In genomic region chr1:127206020-127206641, GRCm38 (mm10) we compare ENCODE assay signal across 8 mouse cellular contexts. TPM values are rescaled to one million over a fixed set of nuclear protein-coding genes. Genes with fewer than 3 reads are reported as not detected.
DNase-seq lines count a peak whose midpoint lies in the region; ATAC-seq and TF ChIP-seq lines count a peak whose summit lies in the region.

No protein-coding gene starts in this region.

- intact Hi-C loops in left cerebral cortex, postnatal 25 days (cut with DNase I), result loop anchor here (5.0 to 10.0 kb wide), 2 partner anchors 119 to 189 kb away; no protein-coding TSS in a partner anchor

- CTCF ChIA-PET in Patski (lab: Charles Lee), result interaction anchor here (1.0 to 1.7 kb wide), 4 partner anchors 8 to 247 kb away, joined by 3 to 4 read pairs (median 3); no protein-coding TSS in a partner anchor

- H3K27ac ChIP-seq in hindbrain, embryonic 15.5 days (replicated peaks), result peak overlapping the region; percentile 91

- no peak for DNase-seq in Patski (ENCODE audit: low read depth, low spot score)
- DNase-seq in cerebellum, postnatal 14 days, result peak; percentile 28 to 46
- DNase-seq in gastrocnemius, adult 18-20 months (ENCODE audit: low spot score), result peak; percentile 10
- peak; percentile 47 for DNase-seq in left cerebral cortex, postnatal 25 days (ENCODE audit: low spot score in 2 of 2)
- DNase-seq in right cerebral cortex, postnatal 10 days (ENCODE audit: low spot score in 2 of 2), result peak; percentile 61 to 70
- peak; percentile 36 to 47 for DNase-seq in urinary bladder, postnatal 36 days (ENCODE audit: low spot score in 2 of 2)

- in situ Hi-C loops in Patski (cut with MboI; ENCODE audit: low pct_unique_long_range_greater_than_20kb), result loop anchor here (5.0 to 25.0 kb wide), 3 partner anchors 86 to 556 kb away; partner anchors contain the start of gene Ccnt2

- no peaks in the 10 kb centered on the region for H3K36me3 ChIP-seq in hindbrain, embryonic 15.5 days
- H3K36me3 ChIP-seq in megakaryocyte, embryonic 14.5 days (replicated peaks; ENCODE audit: low read length), result peaks cover 2% of the 10 kb centered on the region

- H3K27me3 ChIP-seq in Patski, result no peaks in the 10 kb centered on the region
- no peaks in the 10 kb centered on the region for H3K27me3 ChIP-seq in hindbrain, embryonic 15.5 days
- H3K27me3 ChIP-seq in megakaryocyte, embryonic 14.5 days (replicated peaks), result no peaks in the 10 kb centered on the region

- peaks cover 41% of the 10 kb centered on the region for H3K4me1 ChIP-seq in hindbrain, embryonic 15.5 days (replicated peaks)
- H3K4me1 ChIP-seq in megakaryocyte, embryonic 14.5 days, result peaks cover 57% of the 10 kb centered on the region

- POLR2A ChIA-PET in Patski (lab: Charles Lee), result no interaction called here

- H3K4me2 ChIP-seq in hindbrain, embryonic 15.5 days, result peak overlapping the region; percentile 87

- peak overlapping the region; percentile 83 for H3K9ac ChIP-seq in hindbrain, embryonic 15.5 days

- WGBS in hindbrain, embryonic 15.5 days, result under 1% methylated on average over 39 of the region's 39 CpGs

- H3K9me3 ChIP-seq in hindbrain, embryonic 15.5 days, result no peaks in the 10 kb centered on the region
- no peaks in the 10 kb centered on the region for H3K9me3 ChIP-seq in megakaryocyte, embryonic 14.5 days

- TF ChIP-seq CTCF in Patski (IDR thresholded peaks at IDR 0.05), result no peak

- peak overlapping the region; percentile 72 for H3K4me3 ChIP-seq in hindbrain, embryonic 15.5 days
- peak overlapping the region; percentile 99 for H3K4me3 ChIP-seq in megakaryocyte, embryonic 14.5 days (replicated peaks)

- ATAC-seq in Patski, result peak; percentile 24
- ATAC-seq in hindbrain, embryonic 15.5 days (ENCODE audit: low FRiP score, low read depth), result peak; percentile 56

RNA-seq across cellular contexts. Expression of gene Mgat5, which starts 1.3 kb away (rescaled TPM):
- 6.6 TPM for polyA plus RNA-seq in Patski (2021)
- total RNA-seq in gastrocnemius, adult 18-20 months (2021), result 1 to 10 TPM in 1 of 2 experiments, under 1 TPM in 1; 0.78 to 1.4 TPM
- polyA plus RNA-seq in hindbrain, embryonic 15.5 days (2015; fragmentation: Nextera tagmentation; extraction: Ambion mirVana), result 14.3 and 15.0 TPM in 2 replicates
- total RNA-seq in left cerebral cortex, postnatal 25 days (2021), result 10 to 100 TPM; 79.9 to 80.9 TPM
- polyA plus RNA-seq in megakaryocyte, embryonic 14.5 days (2012; ENCODE audit: insufficient read depth, low replicate concordance), result 0.91 and 2.4 TPM in 2 replicates
